ENCODE assay signal across 26 mouse cellular contexts in the genomic region with DNA sequence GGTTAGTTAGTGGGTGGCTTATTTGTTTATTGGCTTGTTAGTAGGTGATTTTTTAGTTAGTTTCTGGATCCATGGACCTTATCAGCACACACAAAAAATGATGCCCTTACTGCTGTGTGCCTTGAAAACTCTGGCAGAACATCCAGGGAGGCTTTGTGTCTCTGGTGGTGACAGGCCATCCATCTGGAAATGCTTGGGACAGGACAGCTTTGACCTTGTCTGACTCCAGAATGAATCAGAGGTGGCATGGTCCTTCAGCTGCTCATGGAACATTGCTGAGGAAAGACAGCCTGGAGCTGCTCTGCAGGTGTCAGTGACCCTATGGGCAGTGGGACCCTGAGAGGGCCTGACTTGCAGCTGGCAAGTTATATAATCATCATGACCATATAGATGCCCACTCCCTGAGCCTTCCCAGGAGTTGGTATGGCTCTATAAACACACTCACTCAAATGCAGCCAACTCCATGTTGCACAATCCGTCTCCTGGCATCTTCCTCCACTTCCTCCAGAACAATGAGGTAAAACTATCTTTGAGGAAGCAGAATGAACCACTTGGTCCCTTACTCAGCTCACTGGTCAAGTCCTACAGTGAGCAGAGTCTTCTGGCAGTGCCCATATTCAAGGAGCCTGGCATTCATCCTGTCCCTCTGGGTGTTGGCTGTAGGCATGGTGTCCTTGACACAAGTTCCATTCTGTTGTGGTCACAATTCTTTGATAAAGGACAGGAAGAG. TPM values are rescaled to one million over a fixed set of nuclear protein-coding genes. Genes with fewer than 3 reads are reported as not detected.
A peak's percentile ranks its signal among the peaks of the same experiment; 100 is the strongest.
DNase-seq lines count a peak whose midpoint lies in the region; ATAC-seq lines count a peak whose summit lies in the region.
"Had no signal": no experiment of that assay in that cellular context is flagged by ENCODE, and none has a peak within 500 bp of the region (broad histone marks: within the 10 kb centered on the region; RNA-seq: fewer than 3 reads in every experiment).

No protein-coding gene starts in this region.

- peak; percentile 85 for DNase-seq in adrenal gland, adult 2 months
- no peak for DNase-seq in adrenal gland, postnatal 25 days
- DNase-seq in NIH3T3 (ENCODE audit: low read depth), result peak; percentile 60
- DNase-seq in adrenal gland, postnatal 36 days, result peak; percentile 71 to 76
- DNase-seq in cerebellum, postnatal 4 days (ENCODE audit: low spot score in 2 of 2), result no peak
- no peak for DNase-seq in right cerebral cortex, postnatal 10 days (ENCODE audit: low spot score in 2 of 2)
- DNase-seq: cerebellum, adult 2 months; cerebellum, postnatal 25 days; embryo, embryonic 11 days; gastrocnemius, adult 2 months; gastrocnemius, postnatal 36 days; heart, postnatal 14 days; kidney, adult 2 months; kidney, postnatal 4 days; layer of hippocampus, postnatal 36 days; liver, embryonic 13.5 days; lung, postnatal 10 days; right cerebral cortex, adult 18-20 months; right cerebral cortex, postnatal 4 days; thymus, adult 18-20 months; thymus, postnatal 25 days had no signal

- no peak for ATAC-seq in cerebellum, adult (ENCODE audit: insufficient number of reproducible peaks, low FRiP score, low TSS enrichment)
- ATAC-seq: forebrain, embryonic 15.5 days; hindbrain, embryonic 16.5 days; midbrain, embryonic 15.5 days had no signal

RNA-seq across cellular contexts. Expression of a gene that starts 26.5 kb away (rescaled TPM):
- 10 to 100 TPM; 36.4 to 37.1 TPM for total RNA-seq in adrenal gland, adult 2 months (2021)
- 20.1 and 21.3 TPM in 2 replicates for polyA plus RNA-seq in adrenal gland, adult 2 months (2012; rRNA removed)
- 60.7 and 62.0 TPM in 2 replicates for total RNA-seq in adrenal gland, postnatal 25 days (2021)
- 10 to 100 TPM; 51.4 to 64.3 TPM for total RNA-seq in adrenal gland, postnatal 36 days (2021)
- total RNA-seq: neutrophil, adult 5-6 weeks had no signal

Comparison
In these comparisons a context has a peak if more than half of its experiments do, and no peak if none do; other contexts are left out.
1. DNase-seq: peak in adrenal gland, adult 2 months (single experiment), NIH3T3 (single experiment) and adrenal gland, postnatal 36 days (2 of 2); none in adrenal gland, postnatal 25 days (single experiment), cerebellum, postnatal 4 days (0 of 2) and right cerebral cortex, postnatal 10 days (0 of 2).